ENCODE assay signal across 8 mouse cellular contexts in genomic region chr6:66535966-66536365, GRCm38 (mm10). TPM values are rescaled to one million over a fixed set of nuclear protein-coding genes. Genes with fewer than 3 reads are reported as not detected.
DNase-seq lines count a peak whose midpoint lies in the region; ATAC-seq and TF ChIP-seq lines count a peak whose summit lies in the region.

No protein-coding gene starts in this region.

- H3K9ac ChIP-seq in heart, postnatal 0 days (replicated peaks; ENCODE audit: low read depth, low read length) = peak overlapping the region; percentile 55
- peak overlapping the region; percentile 76 for H3K9ac ChIP-seq in hindbrain, embryonic 13.5 days
- H3K9ac ChIP-seq in midbrain, embryonic 16.5 days (ENCODE audit: low read depth, low read length) = peak overlapping the region; percentile 47

- H3K36me3 ChIP-seq in heart, postnatal 0 days (replicated peaks; ENCODE audit: control insufficient read depth, insufficient read depth, low read length) = peaks cover 15% of the 10 kb centered on the region
- 0 out of 2 replicates have a peak, but pooled peaks cover 2% of the 10 kb centered on the region for H3K36me3 ChIP-seq in hindbrain, embryonic 13.5 days
- no peaks in the 10 kb centered on the region for H3K36me3 ChIP-seq in midbrain, embryonic 16.5 days (ENCODE audit: control insufficient read depth, insufficient read depth, low read length)

- peak overlapping the region; percentile 65 for H3K4me3 ChIP-seq in heart, postnatal 0 days (ENCODE audit: low read depth, low read length)
- H3K4me3 ChIP-seq in hindbrain, embryonic 13.5 days = peak overlapping the region; percentile 69
- peak overlapping the region; percentile 82 for H3K4me3 ChIP-seq in midbrain, embryonic 16.5 days (ENCODE audit: low read depth, low read length)

- TF ChIP-seq EP300 in heart, postnatal 0 days (IDR thresholded peaks at IDR 0.05; ENCODE audit: low read depth) = no peak

- H3K27ac ChIP-seq in heart, postnatal 0 days (ENCODE audit: low read depth) = no peak overlapping the region
- no peak overlapping the region for H3K27ac ChIP-seq in hindbrain, embryonic 13.5 days
- H3K27ac ChIP-seq in midbrain, embryonic 16.5 days (ENCODE audit: low read length) = no peak overlapping the region

- peak overlapping the region; percentile 87 for H3K4me2 ChIP-seq in heart, postnatal 0 days (ENCODE audit: low read depth, low read length)
- H3K4me2 ChIP-seq in hindbrain, embryonic 13.5 days = peak overlapping the region; percentile 82
- peak overlapping the region; percentile 93 for H3K4me2 ChIP-seq in midbrain, embryonic 16.5 days (ENCODE audit: low read length)

- no peak for DNase-seq in heart, postnatal 0 days (ENCODE audit: low spot score)
- DNase-seq in heart, adult 11 months = no peak
- peak; percentile 18 for DNase-seq in NIH3T3 (ENCODE audit: low read depth)
- no peak for DNase-seq in layer of hippocampus, adult 18-20 months (ENCODE audit: low spot score in 2 of 2)
- DNase-seq in right cerebral cortex, postnatal 4 days = no peak
- no peak for DNase-seq in urinary bladder, postnatal 14 days (ENCODE audit: low spot score)

- H3K27me3 ChIP-seq in heart, postnatal 0 days (ENCODE audit: control insufficient read depth, insufficient read depth, low read length) = no peaks in the 10 kb centered on the region
- no peaks in the 10 kb centered on the region for H3K27me3 ChIP-seq in hindbrain, embryonic 13.5 days
- H3K27me3 ChIP-seq in midbrain, embryonic 16.5 days (ENCODE audit: control insufficient read depth, insufficient read depth, low read depth, low read length) = no peaks in the 10 kb centered on the region

- H3K9me3 ChIP-seq in heart, postnatal 0 days (replicated peaks; ENCODE audit: control insufficient read depth, low read length) = no peaks in the 10 kb centered on the region
- H3K9me3 ChIP-seq in hindbrain, embryonic 13.5 days = no peaks in the 10 kb centered on the region
- H3K9me3 ChIP-seq in midbrain, embryonic 16.5 days (replicated peaks; ENCODE audit: control insufficient read depth, low read length, poor library complexity, severe bottlenecking) = no peaks in the 10 kb centered on the region

- H3K4me1 ChIP-seq in heart, postnatal 0 days (ENCODE audit: control insufficient read depth, insufficient read depth) = peaks cover 13% of the 10 kb centered on the region
- H3K4me1 ChIP-seq in hindbrain, embryonic 13.5 days (replicated peaks) = peaks cover 14% of the 10 kb centered on the region
- H3K4me1 ChIP-seq in midbrain, embryonic 16.5 days (ENCODE audit: control insufficient read depth, insufficient read depth, low read length) = peaks cover 9% of the 10 kb centered on the region

- 12% methylated on average over 7 of the region's 7 CpGs for WGBS in heart, postnatal 0 days
- WGBS in hindbrain, embryonic 13.5 days = 19% methylated on average over 7 of the region's 7 CpGs
- 15% methylated on average over 7 of the region's 7 CpGs for WGBS in midbrain, embryonic 16.5 days

- no peak for TF ChIP-seq CTCF in heart, postnatal 0 days (IDR thresholded peaks at IDR 0.05; ENCODE audit: low read depth)

- no peak for ATAC-seq in heart, postnatal 0 days (ENCODE audit: insufficient read depth, low read depth)
- ATAC-seq in hindbrain, embryonic 13.5 days (ENCODE audit: low FRiP score) = no peak
- no peak for ATAC-seq in midbrain, embryonic 16.5 days

RNA-seq across cellular contexts. Expression of gene Mad2l1, which starts 0.8 kb away (rescaled TPM):
- total RNA-seq in heart, postnatal 0 days (2014; rRNA removed; ENCODE audit: low replicate concordance) = 20.6 and 22.4 TPM in 2 replicates
- 32.7 and 32.8 TPM in 2 replicates for polyA plus RNA-seq in heart, postnatal 0 days (2015; fragmentation: Nextera tagmentation; extraction: Ambion mirVana)
- 25.5 and 27.3 TPM in 2 replicates for polyA plus RNA-seq in hindbrain, embryonic 13.5 days (2015; fragmentation: Nextera tagmentation; extraction: Ambion mirVana)
- polyA plus RNA-seq in midbrain, embryonic 16.5 days (2015; fragmentation: Nextera tagmentation; extraction: Ambion mirVana) = 14.5 and 15.0 TPM in 2 replicates
- total RNA-seq in layer of hippocampus, adult 18-20 months (2021) = 1 to 10 TPM; 5.0 to 5.2 TPM

RNA-seq across cellular contexts. Expression of gene Vmn1r32, which starts 23.9 kb away (rescaled TPM):
- total RNA-seq in heart, postnatal 0 days (2014; rRNA removed; ENCODE audit: low replicate concordance) = not detected in 2 replicates
- not detected in 2 replicates for polyA plus RNA-seq in heart, postnatal 0 days (2015; fragmentation: Nextera tagmentation; extraction: Ambion mirVana)
- polyA plus RNA-seq in hindbrain, embryonic 13.5 days (2015; fragmentation: Nextera tagmentation; extraction: Ambion mirVana) = 0.06 and 0.08 TPM in 2 replicates
- polyA plus RNA-seq in midbrain, embryonic 16.5 days (2015; fragmentation: Nextera tagmentation; extraction: Ambion mirVana) = not detected in 2 replicates
- not detected for total RNA-seq in layer of hippocampus, adult 18-20 months (2021)
